Mouse (Mus musculus): Measurements from ENCODE around the gene Slc12a7. TPM values are rescaled to one million over a fixed set of nuclear protein-coding genes. Genes with fewer than 3 reads are reported as not detected.

The Slc12a7 gene
- polyA plus RNA-seq, 1 experiment from 2014 or later: 40.1 TPM

- Histone ChIP-seq H3K4me2 (replicated peaks) (no peak overlapping the region), H3K9me3 (no peaks in the 10 kb centered on the region), H3K27ac (no peak overlapping the region), H3K4me3 (no peak overlapping the region), H3K4me1 (peaks cover 3% of the 10 kb centered on the region), H3K36me3 (no peaks in the 10 kb centered on the region), H3K27me3 (no peaks in the 10 kb centered on the region), H3K9ac (no peak overlapping the region)
- 73% methylated on average over 3 of the region's 3 CpGs for WGBS
- no peak for ATAC-seq (ENCODE audit: insufficient number of reproducible peaks, insufficient read depth, low FRiP score, low TSS enrichment)
Measured at GRCm38 (mm10) chr13:73743662-73744061, 10.8 kb downstream of the Slc12a7 start.

GRCm38 (mm10) chr13:73748663-73749440 lies 16.0 kb downstream of the Slc12a7 start:
- H3K9ac ChIP-seq: no peak overlapping the region
- H3K27ac ChIP-seq: no peak overlapping the region
- H3K4me1 ChIP-seq: peaks cover 20% of the 10 kb centered on the region; the same call in 1 of the 2 replicates
- no peak overlapping the region for H3K4me2 ChIP-seq (replicated peaks)
- H3K36me3 ChIP-seq: no peaks in the 10 kb centered on the region
- H3K4me3 ChIP-seq: no peak overlapping the region
- H3K27me3 ChIP-seq: no peaks in the 10 kb centered on the region
- WGBS: 40% methylated on average over 15 of the region's 15 CpGs
- ATAC-seq (ENCODE audit: insufficient number of reproducible peaks, insufficient read depth, low FRiP score, low TSS enrichment): no peak
- H3K9me3 ChIP-seq: no peaks in the 10 kb centered on the region

- WGBS: 52% methylated on average over 6 of the region's 6 CpGs
Measured at GRCm38 (mm10) chr13:73750435-73750834, 17.5 kb downstream of the Slc12a7 start.

GRCm38 (mm10) chr13:73751284-73751683 lies 18.4 kb downstream of the Slc12a7 start:
- no peaks in the 10 kb centered on the region for H3K9me3 ChIP-seq
- H3K9ac ChIP-seq: no peak overlapping the region
- ATAC-seq (ENCODE audit: insufficient number of reproducible peaks, insufficient read depth, low FRiP score, low TSS enrichment): no peak
- H3K4me1 ChIP-seq: peaks cover 20% of the 10 kb centered on the region; the same call in 1 of the 2 replicates
- H3K4me2 ChIP-seq (replicated peaks): no peak overlapping the region
- H3K27ac ChIP-seq: no peak overlapping the region
- no peak overlapping the region for H3K4me3 ChIP-seq
- WGBS: 86% methylated on average over 3 of the region's 3 CpGs
- no peaks in the 10 kb centered on the region for H3K27me3 ChIP-seq
- no peaks in the 10 kb centered on the region for H3K36me3 ChIP-seq

More at GRCm38 (mm10) chr13:73750435-73750834, 17.5 kb downstream of the Slc12a7 start:
- peaks cover 20% of the 10 kb centered on the region; the same call in 1 of the 2 replicates for H3K4me1 ChIP-seq
- no peaks in the 10 kb centered on the region for H3K9me3 ChIP-seq
- no peaks in the 10 kb centered on the region for H3K36me3 ChIP-seq
- no peak overlapping the region for H3K4me2 ChIP-seq (replicated peaks)
- no peak for ATAC-seq (ENCODE audit: insufficient number of reproducible peaks, insufficient read depth, low FRiP score, low TSS enrichment)
- H3K27ac ChIP-seq: no peak overlapping the region
- H3K27me3 ChIP-seq: no peaks in the 10 kb centered on the region
- H3K9ac ChIP-seq: no peak overlapping the region
- H3K4me3 ChIP-seq: no peak overlapping the region

GRCm38 (mm10) chr13:73755809-73756208 lies 22.9 kb downstream of the Slc12a7 start:
- no peaks in the 10 kb centered on the region for H3K36me3 ChIP-seq
- WGBS: 67% methylated on average over 3 of the region's 3 CpGs
- no peak overlapping the region for H3K4me3 ChIP-seq
- no peaks in the 10 kb centered on the region for H3K27me3 ChIP-seq
- no peak overlapping the region for H3K27ac ChIP-seq
- H3K4me2 ChIP-seq (replicated peaks): no peak overlapping the region
- no peak for ATAC-seq (ENCODE audit: insufficient number of reproducible peaks, insufficient read depth, low FRiP score, low TSS enrichment)
- no peak overlapping the region for H3K9ac ChIP-seq
- 0 out of 2 replicates have a peak, but pooled peaks cover 12% of the 10 kb centered on the region for H3K4me1 ChIP-seq
- H3K9me3 ChIP-seq: no peaks in the 10 kb centered on the region

DNA sequence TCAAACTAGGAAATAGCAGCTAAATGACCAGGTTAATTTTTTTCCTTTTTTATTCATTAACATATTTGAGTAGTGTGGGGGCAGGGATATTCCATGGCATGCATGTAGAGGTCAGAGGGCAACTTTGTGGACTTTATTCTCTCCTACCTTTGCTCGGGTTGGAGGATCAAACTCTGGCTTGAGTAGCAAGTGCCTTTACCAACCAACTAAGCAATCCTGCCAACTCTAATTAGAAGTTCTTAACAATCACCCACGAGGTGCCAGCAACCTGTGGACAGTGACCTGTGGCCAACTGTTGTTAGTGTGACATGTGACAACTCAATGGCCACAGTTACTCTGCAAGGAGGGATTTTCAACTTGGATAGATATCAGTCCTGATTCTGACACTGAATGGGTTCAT lies 24.0 kb downstream of the Slc12a7 start:
- Histone ChIP-seq H3K9me3 (no peaks in the 10 kb centered on the region), H3K9ac (no peak overlapping the region), H3K4me3 (no peak overlapping the region), H3K36me3 (no peaks in the 10 kb centered on the region), H3K27ac (no peak overlapping the region), H3K4me1 (0 out of 2 replicates have a peak, but pooled peaks cover 9% of the 10 kb centered on the region), H3K27me3 (no peaks in the 10 kb centered on the region), H3K4me2 (replicated peaks) (no peak overlapping the region)
- no peak for ATAC-seq (ENCODE audit: insufficient number of reproducible peaks, insufficient read depth, low FRiP score, low TSS enrichment)
- WGBS: 67% methylated on average over 2 of the region's 2 CpGs

DNA sequence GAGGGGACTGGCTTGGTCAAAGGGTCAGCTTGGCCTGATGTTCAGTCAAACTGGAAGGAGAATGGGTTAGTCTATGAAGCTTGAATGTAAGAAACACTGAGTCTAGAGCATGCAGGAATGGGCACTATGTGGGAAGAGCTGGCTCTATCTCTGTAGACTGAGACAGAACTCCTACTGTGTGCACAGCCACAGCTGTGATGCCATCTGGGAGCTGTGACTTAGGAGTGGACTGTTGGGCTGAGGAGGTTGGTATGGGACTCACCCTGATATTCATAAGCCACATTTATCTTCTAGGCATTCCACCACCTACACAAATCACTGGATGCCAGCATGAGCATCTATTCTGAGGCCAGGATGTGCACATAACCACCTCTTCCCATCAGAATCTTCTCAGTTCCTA lies 24.5 kb downstream of the Slc12a7 start:
- Histone ChIP-seq H3K4me3 (no peak overlapping the region), H3K27me3 (no peaks in the 10 kb centered on the region), H3K27ac (no peak overlapping the region), H3K4me1 (0 out of 2 replicates have a peak, but pooled peaks cover 4% of the 10 kb centered on the region), H3K4me2 (replicated peaks) (no peak overlapping the region), H3K9ac (no peak overlapping the region), H3K9me3 (no peaks in the 10 kb centered on the region), H3K36me3 (no peaks in the 10 kb centered on the region)
- no peak for ATAC-seq (ENCODE audit: insufficient number of reproducible peaks, insufficient read depth, low FRiP score, low TSS enrichment)

DNA sequence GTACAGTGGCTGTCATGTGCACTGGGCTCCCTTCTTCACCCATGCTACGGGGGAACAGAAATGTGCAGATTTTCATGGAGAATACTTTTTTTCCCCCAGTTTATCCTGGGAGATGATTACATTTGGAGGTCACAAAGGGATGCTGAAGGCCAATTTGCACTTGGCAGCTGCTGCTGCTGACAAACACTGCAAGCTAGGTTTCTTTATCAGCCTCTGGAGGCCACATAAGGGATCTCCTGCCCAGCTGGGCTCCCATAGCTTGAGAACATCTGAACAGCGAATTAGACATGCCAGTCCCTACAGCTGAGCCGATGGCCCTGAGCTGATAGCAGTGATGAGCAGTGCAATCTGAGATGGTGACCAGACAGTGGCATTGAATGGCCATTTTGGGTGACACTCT lies 26.7 kb downstream of the Slc12a7 start:
- ATAC-seq (ENCODE audit: insufficient number of reproducible peaks, insufficient read depth, low FRiP score, low TSS enrichment): no peak
- 85% methylated on average over 3 of the region's 3 CpGs for WGBS

GRCm38 (mm10) chr13:73760126-73760525 lies 27.2 kb downstream of the Slc12a7 start:
- 87% methylated on average over 3 of the region's 3 CpGs for WGBS

More for the DNA sequence above, 26.7 kb downstream of the Slc12a7 start:
- Histone ChIP-seq H3K36me3 (no peaks in the 10 kb centered on the region), H3K4me2 (replicated peaks) (no peak overlapping the region), H3K9ac (no peak overlapping the region), H3K4me1 (peaks cover 4% of the 10 kb centered on the region; the same call in 1 of the 2 replicates), H3K27me3 (no peaks in the 10 kb centered on the region), H3K4me3 (no peak overlapping the region), H3K9me3 (no peaks in the 10 kb centered on the region), H3K27ac (no peak overlapping the region)

GRCm38 (mm10) chr13:73762938-73763337 lies 30.0 kb downstream of the Slc12a7 start:
- Histone ChIP-seq H3K27ac (peak overlapping the region; percentile 41; the same call in 1 of the 2 replicates), H3K9ac (0 out of 2 replicates have a peak overlapping the region, but pooled peaks have one; percentile 81), H3K27me3 (no peaks in the 10 kb centered on the region), H3K4me1 (peaks cover 32% of the 10 kb centered on the region), H3K36me3 (no peaks in the 10 kb centered on the region), H3K4me3 (peak overlapping the region; percentile 82), H3K4me2 (replicated peaks) (peak overlapping the region; percentile 76), H3K9me3 (no peaks in the 10 kb centered on the region)
- ATAC-seq (ENCODE audit: insufficient number of reproducible peaks, insufficient read depth, low FRiP score, low TSS enrichment): no peak
- 33% methylated on average over 6 of the region's 6 CpGs for WGBS

More at GRCm38 (mm10) chr13:73760126-73760525, 27.2 kb downstream of the Slc12a7 start:
- Histone ChIP-seq H3K4me2 (replicated peaks) (no peak overlapping the region), H3K27ac (no peak overlapping the region), H3K9ac (no peak overlapping the region), H3K9me3 (no peaks in the 10 kb centered on the region), H3K27me3 (no peaks in the 10 kb centered on the region), H3K4me3 (no peak overlapping the region), H3K4me1 (peaks cover 9% of the 10 kb centered on the region), H3K36me3 (no peaks in the 10 kb centered on the region)
- ATAC-seq (ENCODE audit: insufficient number of reproducible peaks, insufficient read depth, low FRiP score, low TSS enrichment): no peak

GRCm38 (mm10) chr13:73763439-73764255 lies 30.8 kb downstream of the Slc12a7 start:
- Histone ChIP-seq H3K27ac (peak overlapping the region; percentile 64), H3K27me3 (no peaks in the 10 kb centered on the region), H3K4me2 (replicated peaks) (peak overlapping the region; percentile 76), H3K9me3 (no peaks in the 10 kb centered on the region), H3K36me3 (0 out of 2 replicates have a peak, but pooled peaks cover 6% of the 10 kb centered on the region), H3K4me3 (peak overlapping the region; percentile 82), H3K4me1 (peaks cover 39% of the 10 kb centered on the region), H3K9ac (peak overlapping the region; percentile 81)
- ATAC-seq (ENCODE audit: insufficient number of reproducible peaks, insufficient read depth, low FRiP score, low TSS enrichment): peak; percentile 87
- under 1% methylated on average over 70 of the region's 70 CpGs for WGBS
